Mouse (Mus musculus) embryonic facial prominence, embryonic 11.5 days (tissue): Measurements from ENCODE around the gene Serpina1e. TPM values are rescaled to one million over a fixed set of nuclear protein-coding genes. Genes with fewer than 3 reads are reported as not detected.

Source experiments
- ATAC-seq: fragments of 200-750 bp; cut with Nextera tagmentation; replicated peaks from 2 replicates; pipeline ENCODE4 v1.8.0; 2017; ENCODE audit warnings: low read depth; ENCODE audit not compliant: insufficient number of reproducible peaks, low FRiP score, low TSS enrichment
- DNase-seq: peaks from one replicate; pipeline ENCODE4 v3.0.0-alpha.2; 2015; ENCODE audit warnings: low spot score
- H3K27ac ChIP-seq: fragments of 300-500 bp; sonication (generic); replicated peaks from 2 replicates; pipeline ENCODE4 v1.5.1; 2014; ENCODE audit warnings: mild to moderate bottlenecking, low read depth, low read length, control low read depth
- H3K27me3 ChIP-seq: fragments of 300-500 bp; sonication (generic); 2 replicates; pipeline ENCODE4 v1.6.1; 2014; ENCODE audit warnings: mild to moderate bottlenecking, low read length, moderate library complexity, mixed read lengths; ENCODE audit not compliant: control insufficient read depth, insufficient read depth
- H3K36me3 ChIP-seq: fragments of 300-500 bp; sonication (generic); replicated peaks from 2 replicates; pipeline ENCODE4 v1.6.1; 2014; ENCODE audit warnings: low read depth, mild to moderate bottlenecking, low read length, moderate library complexity, mixed read lengths; ENCODE audit not compliant: control insufficient read depth, insufficient read depth
- H3K4me1 ChIP-seq: fragments of 300-500 bp; sonication (generic); 2 replicates; pipeline ENCODE4 v1.6.1; 2014; ENCODE audit warnings: low read length, mixed read lengths; ENCODE audit not compliant: control insufficient read depth, insufficient read depth
- H3K4me2 ChIP-seq: fragments of 300-500 bp; sonication (generic); 2 replicates; pipeline ENCODE4 v1.6.1; 2014; ENCODE audit warnings: low read depth, mild to moderate bottlenecking, control low read depth, low read length, moderate library complexity
- H3K4me3 ChIP-seq: fragments of 300-500 bp; sonication (generic); 2 replicates; pipeline ENCODE4 v1.5.1; 2014; ENCODE audit warnings: low read depth, low read length, control low read depth
- H3K9ac ChIP-seq: fragments of 300-500 bp; sonication (generic); replicated peaks from 2 replicates; pipeline ENCODE4 v1.6.1; 2014; ENCODE audit warnings: mild to moderate bottlenecking, control low read depth, low read length
- H3K9me3 ChIP-seq: fragments of 300-500 bp; sonication (generic); replicated peaks from 2 replicates; pipeline ENCODE4 v1.6.1; 2016; ENCODE audit warnings: mild to moderate bottlenecking, low read length, inconsistent platforms, mixed read lengths; ENCODE audit not compliant: control insufficient read depth
- WGBS: fragments of 180-500 bp; shearing (Covaris S2); extraction: QIAGEN DNeasy Blood & Tissue Kit; methylation state at CpG from one replicate; pipeline ENCODE4 v1.1.7; 2014; 5-methylcytosine and 5-hydroxymethylcytosine counted together
- polyA plus RNA-seq: library from polyadenylated mRNA; unstranded; fragments of >200 nt; fragmentation: Nextera tagmentation; extraction: Ambion mirVana; gene quantifications from 2 replicates; pipeline ENCODE4 v1.2.1, GENCODE M21; 2014

Serpina1e gene
- polyA plus RNA-seq, 1 experiment from 2014 or later: not detected

DNA sequence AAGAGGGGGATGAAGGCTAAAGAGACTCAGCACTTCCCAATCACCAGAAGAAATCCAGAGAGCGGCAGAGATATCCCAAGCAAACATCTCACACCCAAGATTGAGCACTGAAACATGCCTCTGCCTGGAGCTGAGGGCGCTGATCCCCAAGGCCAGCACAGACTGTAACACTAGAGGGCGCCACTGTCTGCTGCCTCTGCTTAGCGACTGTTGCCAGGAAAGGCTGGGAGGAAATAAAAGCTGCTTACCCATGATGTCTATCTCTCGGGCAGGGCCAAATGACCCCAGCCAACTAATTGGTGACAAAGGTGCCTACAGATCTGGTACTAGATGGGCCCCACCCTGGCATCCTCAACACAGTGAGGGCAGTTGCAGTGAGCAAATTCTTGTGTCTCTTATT, 19.1 kb upstream of the Serpina1e start:
- Histone ChIP-seq H3K9ac (no peak overlapping the region), H3K27ac (no peak overlapping the region), H3K4me2 (no peak overlapping the region), H3K4me1 (no peaks in the 10 kb centered on the region), H3K27me3 (no peaks in the 10 kb centered on the region), H3K36me3 (no peaks in the 10 kb centered on the region), H3K9me3 (no peaks in the 10 kb centered on the region), H3K4me3 (no peak overlapping the region)
- peak; percentile 24 for DNase-seq
- no peak for ATAC-seq
- WGBS: 39% methylated on average over 5 of the region's 5 CpGs

DNA sequence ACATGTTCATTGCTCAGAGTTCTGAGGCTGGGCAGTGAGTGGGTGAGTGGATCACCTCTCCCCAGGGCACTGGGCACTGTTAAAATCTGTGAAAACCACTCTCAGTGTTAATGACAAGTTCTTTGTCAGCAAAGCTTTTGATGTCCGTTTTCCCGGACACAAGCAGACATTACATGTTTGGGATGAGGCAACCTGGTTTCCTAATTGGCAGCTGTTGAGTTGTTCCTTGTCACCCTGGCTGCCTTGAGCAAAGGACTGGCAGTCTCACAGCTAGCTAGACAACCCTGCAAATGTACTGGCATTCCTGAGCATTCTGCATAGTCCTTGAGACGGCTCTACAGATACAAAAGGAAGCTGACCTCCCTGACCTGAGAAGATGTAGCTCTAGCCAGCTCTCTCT, 18.3 kb upstream of the Serpina1e start:
- Histone ChIP-seq H3K27ac (no peak overlapping the region), H3K27me3 (no peaks in the 10 kb centered on the region), H3K9me3 (no peaks in the 10 kb centered on the region), H3K4me2 (no peak overlapping the region), H3K4me1 (no peaks in the 10 kb centered on the region), H3K36me3 (no peaks in the 10 kb centered on the region), H3K9ac (no peak overlapping the region), H3K4me3 (no peak overlapping the region)
- DNase-seq (no peak), ATAC-seq (no peak)
- 76% methylated on average over 3 of the region's 3 CpGs for WGBS

DNA sequence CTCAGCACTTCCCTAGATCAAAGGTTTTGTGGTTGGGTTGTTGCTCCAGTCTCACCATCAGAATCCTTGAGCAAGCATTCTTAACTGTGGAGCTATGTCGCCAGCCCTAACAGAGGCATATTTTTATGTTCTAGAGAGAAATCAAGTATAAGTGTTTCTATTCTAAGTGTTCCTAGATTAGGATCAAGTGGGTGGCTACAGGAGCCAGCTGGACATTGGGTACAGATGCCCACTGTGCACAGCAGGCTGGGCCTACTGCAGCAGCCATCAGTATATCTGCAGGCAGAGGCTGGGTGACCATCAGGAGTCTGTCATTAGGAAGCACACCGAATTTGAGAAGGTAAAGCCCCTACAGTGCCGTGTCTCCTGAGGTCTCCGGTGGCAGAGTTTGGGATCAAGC, 12.3 kb upstream of the Serpina1e start:
- DNase-seq (no peak), ATAC-seq (no peak)
- H3K9me3 ChIP-seq: no peaks in the 10 kb centered on the region
- no peaks in the 10 kb centered on the region for H3K27me3 ChIP-seq
- H3K36me3 ChIP-seq: no peaks in the 10 kb centered on the region
- H3K4me2 ChIP-seq: no peak overlapping the region
- WGBS: 91% methylated on average over 4 of the region's 4 CpGs
- no peak overlapping the region for H3K27ac ChIP-seq
- H3K4me3 ChIP-seq: no peak overlapping the region
- H3K9ac ChIP-seq: no peak overlapping the region
- no peaks in the 10 kb centered on the region for H3K4me1 ChIP-seq

DNA sequence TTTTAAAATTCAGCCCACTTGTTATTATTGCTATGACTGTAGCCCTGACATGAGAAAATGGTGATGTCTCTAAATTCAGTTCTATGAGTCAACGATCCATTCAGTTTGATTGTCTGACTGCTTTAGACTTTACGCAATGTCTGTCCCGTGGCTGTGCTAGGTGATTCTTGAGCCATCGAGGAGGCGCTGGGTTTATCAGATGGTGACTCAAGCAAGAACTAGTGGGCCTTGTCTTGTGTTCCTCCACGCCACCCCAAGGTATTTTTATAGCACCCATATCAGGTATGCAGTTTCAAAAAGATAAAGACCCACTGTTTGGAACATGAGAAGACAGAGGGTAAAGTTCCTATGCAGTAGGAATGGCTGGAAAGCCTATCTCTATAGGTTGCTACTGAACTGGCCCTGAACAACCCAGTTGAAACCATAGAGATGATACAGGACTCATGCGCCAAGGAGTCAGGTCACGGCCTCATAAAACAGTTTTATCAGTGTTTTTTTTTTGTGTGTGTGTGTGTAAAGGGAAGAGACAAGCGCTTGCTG, 10.9 kb upstream of the Serpina1e start:
- Histone ChIP-seq H3K27ac (no peak overlapping the region), H3K4me3 (no peak overlapping the region), H3K36me3 (no peaks in the 10 kb centered on the region), H3K27me3 (no peaks in the 10 kb centered on the region), H3K9me3 (no peaks in the 10 kb centered on the region), H3K4me1 (no peaks in the 10 kb centered on the region), H3K9ac (no peak overlapping the region), H3K4me2 (no peak overlapping the region)
- 93% methylated on average over 9 of the region's 9 CpGs for WGBS
- DNase-seq: no peak
- ATAC-seq: no peak

DNA sequence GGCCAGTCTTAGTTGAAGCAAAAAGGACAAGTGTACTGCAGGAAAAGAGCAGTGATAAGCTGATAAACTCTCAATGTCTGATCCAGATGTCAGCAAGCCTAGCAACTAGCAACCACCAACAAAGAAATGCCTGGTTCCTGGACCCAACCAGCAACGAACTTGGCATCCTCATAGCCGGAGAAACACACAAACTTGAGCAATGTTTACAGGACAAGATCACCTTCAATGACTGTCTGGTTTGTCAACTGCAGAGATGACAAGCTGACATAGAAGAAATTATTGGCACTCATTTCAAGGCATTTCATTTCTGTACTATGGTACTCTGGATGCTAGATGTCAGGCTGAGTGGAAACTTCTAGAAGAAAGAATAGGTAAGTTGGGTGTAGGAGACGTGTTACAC, 8.0 kb upstream of the Serpina1e start:
- no peak overlapping the region for H3K9ac ChIP-seq
- H3K4me3 ChIP-seq: no peak overlapping the region
- H3K27ac ChIP-seq: no peak overlapping the region
- 74% methylated on average over 3 of the region's 3 CpGs for WGBS
- no peaks in the 10 kb centered on the region for H3K4me1 ChIP-seq
- no peak for ATAC-seq
- no peaks in the 10 kb centered on the region for H3K36me3 ChIP-seq
- no peaks in the 10 kb centered on the region for H3K9me3 ChIP-seq
- H3K27me3 ChIP-seq: no peaks in the 10 kb centered on the region
- H3K4me2 ChIP-seq: no peak overlapping the region
- DNase-seq: no peak

DNA sequence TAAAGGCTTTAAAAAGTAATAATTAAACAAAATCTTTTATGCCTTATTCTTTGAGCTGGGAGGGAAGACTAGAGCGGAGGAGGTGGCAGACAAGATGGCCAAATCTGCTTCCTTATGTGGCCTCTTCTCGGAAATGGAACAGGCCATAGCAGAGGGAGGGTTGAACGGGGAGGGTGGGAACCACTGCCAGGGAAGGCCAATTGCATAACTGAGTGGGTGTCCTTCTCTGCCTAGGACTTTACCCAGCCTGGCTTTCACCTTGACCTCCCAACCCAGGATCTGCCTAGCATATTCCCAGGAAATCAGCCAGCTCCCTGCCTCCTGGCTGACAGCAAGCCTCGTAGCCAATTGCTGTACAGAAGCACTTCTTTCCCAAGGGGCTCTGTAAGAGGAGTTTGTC, 4.5 kb upstream of the Serpina1e start:
- no peaks in the 10 kb centered on the region for H3K36me3 ChIP-seq
- no peaks in the 10 kb centered on the region for H3K4me1 ChIP-seq
- DNase-seq (no peak), ATAC-seq (no peak)
- WGBS: 80% methylated on average over 4 of the region's 4 CpGs
- no peaks in the 10 kb centered on the region for H3K9me3 ChIP-seq
- H3K27ac ChIP-seq: no peak overlapping the region
- H3K9ac ChIP-seq: no peak overlapping the region
- H3K4me3 ChIP-seq: no peak overlapping the region
- no peaks in the 10 kb centered on the region for H3K27me3 ChIP-seq
- no peak overlapping the region for H3K4me2 ChIP-seq

DNA sequence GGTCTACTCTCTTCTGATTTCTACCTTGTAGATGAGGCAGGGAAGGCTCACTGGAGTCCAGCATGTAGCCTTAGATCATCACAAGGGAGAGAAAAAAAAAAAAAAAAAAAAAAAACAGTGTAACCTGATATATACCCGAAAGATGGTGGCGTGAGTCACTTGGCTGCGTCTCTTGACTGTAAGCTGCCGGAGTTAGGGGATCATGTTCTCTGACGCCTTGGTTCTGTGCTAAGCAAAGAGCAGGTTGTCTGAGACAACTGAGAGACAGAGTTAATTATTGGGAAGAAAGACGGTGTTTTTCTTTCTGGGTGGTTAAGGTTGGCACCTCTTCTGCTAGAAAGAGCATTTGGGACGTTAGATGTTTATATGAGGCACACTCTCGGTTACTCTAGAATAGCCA, 4.1 kb upstream of the Serpina1e start:
- H3K27me3 ChIP-seq: no peaks in the 10 kb centered on the region
- no peak for DNase-seq
- H3K27ac ChIP-seq: no peak overlapping the region
- H3K36me3 ChIP-seq: no peaks in the 10 kb centered on the region
- no peaks in the 10 kb centered on the region for H3K9me3 ChIP-seq
- 81% methylated on average over 8 of the region's 8 CpGs for WGBS
- H3K4me3 ChIP-seq: no peak overlapping the region
- no peak overlapping the region for H3K4me2 ChIP-seq
- H3K9ac ChIP-seq: no peak overlapping the region
- ATAC-seq: no peak
- H3K4me1 ChIP-seq: no peaks in the 10 kb centered on the region

DNA sequence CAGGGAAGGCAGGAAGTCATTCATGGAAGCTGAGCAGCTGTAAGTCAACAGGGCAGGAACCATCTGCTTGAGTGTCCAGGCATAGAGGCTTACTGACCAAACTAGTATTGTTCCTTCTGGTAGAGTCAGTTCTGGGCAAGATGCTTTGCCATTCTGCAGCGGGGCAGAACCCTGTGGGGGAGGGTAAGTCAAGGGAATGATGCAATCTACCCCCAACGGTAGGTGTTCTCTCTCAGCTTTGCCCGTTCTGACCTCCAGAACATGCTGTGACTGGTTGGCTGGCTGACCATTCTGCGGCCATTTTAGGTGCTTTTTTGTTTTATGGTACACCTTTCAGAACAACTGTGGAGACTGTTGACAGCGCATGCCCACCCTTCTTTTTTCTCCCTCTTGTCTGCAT, 3.6 kb upstream of the Serpina1e start:
- no peak overlapping the region for H3K4me3 ChIP-seq
- WGBS: 85% methylated on average over 5 of the region's 5 CpGs
- H3K4me2 ChIP-seq: no peak overlapping the region
- ATAC-seq: no peak
- H3K27me3 ChIP-seq: no peaks in the 10 kb centered on the region
- DNase-seq: no peak
- H3K9me3 ChIP-seq: no peaks in the 10 kb centered on the region
- H3K36me3 ChIP-seq: no peaks in the 10 kb centered on the region
- no peak overlapping the region for H3K9ac ChIP-seq
- H3K4me1 ChIP-seq: no peaks in the 10 kb centered on the region
- H3K27ac ChIP-seq: no peak overlapping the region
